Mouse (Mus musculus): Measurements from ENCODE around the gene Bcr. TPM values are rescaled to one million over a fixed set of nuclear protein-coding genes. Genes with fewer than 3 reads are reported as not detected.

Gene Bcr
- total RNA-seq, 2 experiments from 2014 or later, result 11.6 to 12.3 TPM

- peak in 1 of 2 experiments; percentile 7 for DNase-seq
- intact Hi-C loops (cut with DNase I), result no loop called here
Measured at GRCm38 (mm10) chr10:75222611-75222998, 162.2 kb downstream of the Bcr start.

GRCm38 (mm10) chr10:75224154-75224553, 163.8 kb downstream of the Bcr start:
- intact Hi-C loops (cut with DNase I), result no loop called here
- DNase-seq, result no peak

GRCm38 (mm10) chr10:75224630-75225029, 164.2 kb downstream of the Bcr start:
- intact Hi-C loops (cut with DNase I), result no loop called here
- DNase-seq, result no peak

GRCm38 (mm10) chr10:75227381-75227780, 167.0 kb downstream of the Bcr start:
- intact Hi-C loops (cut with DNase I), result no loop called here
- DNase-seq, result no peak

- intact Hi-C loops (cut with DNase I), result no loop called here
- DNase-seq, result no peak
Measured at GRCm38 (mm10) chr10:75230572-75230971, 170.2 kb downstream of the Bcr start.

GRCm38 (mm10) chr10:75231876-75232275, 171.5 kb downstream of the Bcr start:
- no peak for DNase-seq
- intact Hi-C loops (cut with DNase I), result no loop called here

GRCm38 (mm10) chr10:75232612-75233155, 172.3 kb downstream of the Bcr start:
- no peak for DNase-seq
- intact Hi-C loops (cut with DNase I), result no loop called here

- no peak for DNase-seq
- intact Hi-C loops (cut with DNase I), result no loop called here
Measured at GRCm38 (mm10) chr10:75233489-75233888, 173.1 kb downstream of the Bcr start.

Other genes starting within 250 kb of the Bcr start
- under 1 TPM; 0.60 to 0.98 TPM for gene Gnaz, start 93.4 kb upstream of the Bcr start, total RNA-seq (2021)
- gene Rsph14, start 28.0 kb upstream of the Bcr start, total RNA-seq (2021), result not detected
- gene Rab36, start 23.5 kb upstream of the Bcr start, total RNA-seq (2021), result 1 to 10 TPM in 1 of 2 experiments, under 1 TPM in 1; 0.80 to 1.2 TPM
- 10 to 100 TPM; 38.3 to 42.9 TPM for gene Specc1l, start 151.5 kb downstream of the Bcr start, total RNA-seq (2021)

Measured in heart, postnatal 14 days (tissue).